Mouse (Mus musculus): ENCODE measurements around the gene Zcchc3. TPM values are rescaled to one million over a fixed set of nuclear protein-coding genes. Genes with fewer than 3 reads are reported as not detected.

Zcchc3 gene
- total RNA-seq, 4 experiments from 2014 or later, result 9.1 to 10.4 (median 9.9) TPM

DNA sequence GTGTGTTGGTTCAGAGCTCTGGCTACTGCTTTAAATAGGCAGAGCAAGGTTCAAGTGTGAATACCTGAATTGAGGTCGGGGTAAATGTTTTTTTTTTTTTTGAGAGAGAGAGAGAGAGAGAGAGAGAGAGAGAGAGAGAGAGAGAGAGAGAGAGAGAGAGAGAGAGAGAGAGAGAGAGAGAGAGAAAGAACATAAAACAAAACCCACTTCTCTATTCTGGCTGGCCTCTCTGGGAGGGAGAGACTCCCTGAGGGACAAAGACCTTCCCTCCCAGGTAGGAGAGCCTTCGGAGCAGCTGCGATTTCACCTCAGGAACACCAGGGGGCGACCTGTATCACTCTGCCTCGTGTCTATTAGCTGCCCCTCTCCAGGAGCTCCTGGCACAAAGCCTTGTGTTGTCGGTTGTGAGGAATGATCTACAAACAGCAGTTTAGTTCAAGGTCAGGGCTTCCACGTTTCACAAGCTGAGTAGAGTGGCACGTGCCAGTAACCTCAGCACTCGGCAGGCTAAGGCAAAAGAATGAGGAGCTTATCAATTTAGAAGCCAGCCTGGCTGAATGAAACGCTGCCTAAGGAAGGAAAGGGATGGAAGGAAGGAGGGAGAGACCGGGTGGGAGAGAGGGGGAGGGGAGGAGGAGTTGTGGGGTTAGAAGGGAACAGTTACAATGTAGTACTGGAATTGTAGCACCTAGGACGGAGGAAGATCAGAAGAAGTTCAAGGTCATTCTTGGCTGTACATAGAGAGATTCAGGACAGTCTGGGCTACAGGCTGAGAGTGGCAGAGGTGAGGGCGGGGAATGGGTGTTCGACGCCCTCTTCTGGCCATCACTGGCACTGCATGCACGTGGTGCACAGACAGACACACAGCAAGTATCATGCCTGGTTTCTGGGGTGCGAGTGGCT, 51.3 kb downstream of the Zcchc3 start:
- DNase-seq (ENCODE audit: low spot score in 2 of 2), result peak; percentile 53 to 63

Other genes with a start within 250 kb of the Zcchc3 start
- 10 to 100 TPM; 88.7 to 96.2 (median 93.5) TPM for gene Csnk2a1, start 188.2 kb downstream of the Zcchc3 start, total RNA-seq (2022)
- 10 to 100 TPM; 48.3 to 55.9 (median 50.5) TPM for gene Tbc1d20, start 121.2 kb downstream of the Zcchc3 start, total RNA-seq (2022)
- gene Rbck1, start 82.4 kb downstream of the Zcchc3 start, total RNA-seq (2022), result 100 to 1,000 TPM; 108 to 121 (median 111) TPM
- gene Trib3, start 71.0 kb downstream of the Zcchc3 start, total RNA-seq (2022), result 1 to 10 TPM; 1.2 to 2.4 (median 1.4) TPM
- gene Nrsn2, start 38.4 kb downstream of the Zcchc3 start, total RNA-seq (2022), result 100 to 1,000 TPM in 2 of 4 experiments, 10 to 100 TPM in 2; 90.3 to 104 (median 96.4) TPM
- gene Sox12, start 17.0 kb downstream of the Zcchc3 start, total RNA-seq (2022), result 10 to 100 TPM; 13.7 to 17.3 (median 16.5) TPM
- 1 to 10 TPM; 2.5 to 3.9 (median 3.0) TPM for gene 6820408C15Rik, start 560 bp upstream of the Zcchc3 start, total RNA-seq (2022)
- gene Defb23, start 49.6 kb upstream of the Zcchc3 start, total RNA-seq (2022), result not detected
- under 1 TPM in 1 of 4 experiments, not detected in 3; 0.73 TPM for gene Defb20, start 62.0 kb upstream of the Zcchc3 start, total RNA-seq (2022)
- gene Defb22, start 75.1 kb upstream of the Zcchc3 start, total RNA-seq (2022), result not detected
- not detected for gene Defb26, start 96.7 kb upstream of the Zcchc3 start, total RNA-seq (2022)
- gene Defb28, start 103.2 kb upstream of the Zcchc3 start, total RNA-seq (2022), result not detected
- gene Defb29, start 125.1 kb upstream of the Zcchc3 start, total RNA-seq (2022), result not detected
- not detected for gene Gm17416, start 154.3 kb upstream of the Zcchc3 start, total RNA-seq (2022)
- not detected for gene Defb21, start 157.7 kb upstream of the Zcchc3 start, total RNA-seq (2022)
- gene Defb19, start 165.3 kb upstream of the Zcchc3 start, total RNA-seq (2022), result not detected
- not detected for gene Defb45, start 184.4 kb upstream of the Zcchc3 start, total RNA-seq (2022)
- not detected for gene Defb36, start 189.3 kb upstream of the Zcchc3 start, total RNA-seq (2022)
- gene Defb25, start 208.0 kb upstream of the Zcchc3 start, total RNA-seq (2022), result not detected
- 1 to 10 TPM in 1 of 4 experiments, under 1 TPM in 3; 0.61 to 1.1 (median 0.72) TPM for gene Rem1, start 211.9 kb upstream of the Zcchc3 start, total RNA-seq (2022)